7 mouse cellular contexts compared by ENCODE assay signal in the genomic region with DNA sequence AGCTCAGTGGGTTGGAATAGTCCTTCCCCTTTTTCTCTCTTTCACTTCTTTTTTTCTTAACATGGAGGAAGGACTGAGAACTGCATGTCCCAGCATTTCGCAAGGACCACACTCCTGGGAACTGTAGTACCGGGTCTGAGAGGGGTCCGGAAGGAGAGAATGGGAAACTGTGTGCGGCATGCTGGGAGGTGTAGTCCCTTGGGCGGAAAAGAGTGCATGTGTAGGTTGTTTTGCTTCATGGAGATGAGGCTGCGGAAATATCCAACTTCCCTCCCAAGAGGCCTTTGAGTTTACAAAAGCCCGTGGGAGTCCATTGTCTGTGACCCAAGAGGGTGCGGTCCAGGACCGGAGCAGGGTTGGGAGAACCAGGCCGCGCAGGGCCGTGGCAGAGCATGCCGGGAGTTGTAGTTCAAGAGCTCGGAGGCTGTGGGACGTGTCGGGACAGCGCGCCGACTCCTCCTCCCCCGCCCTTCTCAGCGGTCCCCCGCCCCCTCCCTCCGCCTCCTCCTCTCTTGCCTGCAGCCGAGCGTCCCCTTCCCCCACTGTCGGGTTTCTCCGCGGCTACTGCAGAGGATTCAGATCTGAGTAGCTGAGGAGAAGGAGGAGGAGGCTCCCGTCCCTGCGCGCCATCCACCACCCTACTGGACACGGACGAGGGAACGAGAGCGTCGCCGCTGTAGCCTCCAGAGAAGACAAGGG. TPM values are rescaled to one million over a fixed set of nuclear protein-coding genes. Genes with fewer than 3 reads are reported as not detected.
A peak's percentile ranks its signal among the peaks of the same experiment; 100 is the strongest.
DNase-seq lines count a peak whose midpoint lies in the region; ATAC-seq and TF ChIP-seq lines count a peak whose summit lies in the region.

A gene (plus strand): TSS at position 493 of the 699 bp plus-strand sequence.

- no peak for TF ChIP-seq POLR2A in small intestine, adult 2 months (IDR thresholded peaks at IDR 0.05; ENCODE audit: low read depth, low read length)

- peak within 1 kb of the TSS; percentile 72 for H3K4me3 ChIP-seq in embryonic facial prominence, embryonic 10.5 days
- H3K4me3 ChIP-seq in intestine, postnatal 0 days (ENCODE audit: low read depth, low read length), result peak within 1 kb of the TSS; percentile 85
- peak within 1 kb of the TSS; percentile 87 for H3K4me3 ChIP-seq in midbrain, embryonic 12.5 days
- peak within 1 kb of the TSS; percentile 99 for H3K4me3 ChIP-seq in small intestine, adult 2 months (ENCODE audit: low read depth, low read length)

- peak; percentile 95 for DNase-seq in adrenal gland, postnatal 10 days
- peak; percentile 98 for DNase-seq in embryonic facial prominence, embryonic 10.5 days (ENCODE audit: low spot score)
- peak; percentile 96 for DNase-seq in gonadal fat pad, adult 2 months (ENCODE audit: low read depth)
- DNase-seq in left cerebral cortex, postnatal 4 days, result peak; percentile 98

- intact Hi-C loops in left cerebral cortex, postnatal 4 days (cut with DNase I), result no loop called here

- no peaks in the 10 kb centered on the region for H3K36me3 ChIP-seq in embryonic facial prominence, embryonic 10.5 days (replicated peaks)
- no peaks in the 10 kb centered on the region for H3K36me3 ChIP-seq in intestine, postnatal 0 days (ENCODE audit: control insufficient read depth, insufficient read depth)
- no peaks in the 10 kb centered on the region for H3K36me3 ChIP-seq in midbrain, embryonic 12.5 days
- H3K36me3 ChIP-seq in small intestine, adult 2 months (ENCODE audit: control insufficient read depth, insufficient read depth, low read length), result no peaks in the 10 kb centered on the region

- H3K9me3 ChIP-seq in embryonic facial prominence, embryonic 10.5 days, result no peaks in the 10 kb centered on the region
- H3K9me3 ChIP-seq in intestine, postnatal 0 days (ENCODE audit: control insufficient read depth), result no peaks in the 10 kb centered on the region
- H3K9me3 ChIP-seq in midbrain, embryonic 12.5 days, result no peaks in the 10 kb centered on the region

- peak; percentile 99 for ATAC-seq in intestine, postnatal 0 days
- peak; percentile 99 for ATAC-seq in midbrain, embryonic 12.5 days (ENCODE audit: low FRiP score, low read depth)

- peak; percentile 50 for TF ChIP-seq CTCF in intestine, postnatal 0 days (IDR thresholded peaks at IDR 0.05; ENCODE audit: low read depth)
- TF ChIP-seq CTCF in small intestine, adult 2 months (IDR thresholded peaks at IDR 0.05; ENCODE audit: extremely low read depth, insufficient read length, insufficient replicate concordance, low read depth, low read length), result no peak

- H3K27ac ChIP-seq in embryonic facial prominence, embryonic 10.5 days (replicated peaks), result peak within 1 kb of the TSS; percentile 99
- H3K27ac ChIP-seq in intestine, postnatal 0 days (ENCODE audit: low read depth, low read length), result peak within 1 kb of the TSS; percentile 76
- H3K27ac ChIP-seq in midbrain, embryonic 12.5 days (replicated peaks), result peak within 1 kb of the TSS; percentile 100
- H3K27ac ChIP-seq in small intestine, adult 2 months (ENCODE audit: insufficient read depth, low read depth, low read length), result peak within 1 kb of the TSS; percentile 90

- H3K4me2 ChIP-seq in intestine, postnatal 0 days (replicated peaks; ENCODE audit: low read depth), result peak within 1 kb of the TSS; percentile 89
- peak within 1 kb of the TSS; percentile 76 for H3K4me2 ChIP-seq in midbrain, embryonic 12.5 days (replicated peaks)

- under 1% methylated on average over 37 of the region's 37 CpGs for WGBS in embryonic facial prominence, embryonic 10.5 days
- WGBS in intestine, postnatal 0 days, result under 1% methylated on average over 33 of the region's 37 CpGs
- 0% methylated on average over 29 of the region's 37 CpGs for WGBS in midbrain, embryonic 12.5 days
- WGBS in small intestine, adult 2 months, result under 1% methylated on average over 33 of the region's 37 CpGs

- H3K27me3 ChIP-seq in embryonic facial prominence, embryonic 10.5 days (replicated peaks; ENCODE audit: low read depth, poor library complexity, severe bottlenecking), result no peaks in the 10 kb centered on the region
- no peaks in the 10 kb centered on the region for H3K27me3 ChIP-seq in intestine, postnatal 0 days (replicated peaks; ENCODE audit: control insufficient read depth, insufficient read depth, low read length)
- H3K27me3 ChIP-seq in midbrain, embryonic 12.5 days, result no peaks in the 10 kb centered on the region
- no peaks in the 10 kb centered on the region for H3K27me3 ChIP-seq in small intestine, adult 2 months (ENCODE audit: control insufficient read depth, insufficient read depth, low read length)

- H3K9ac ChIP-seq in intestine, postnatal 0 days (ENCODE audit: low read depth, low read length), result peak within 1 kb of the TSS; percentile 85
- H3K9ac ChIP-seq in midbrain, embryonic 12.5 days (replicated peaks), result peak within 1 kb of the TSS; percentile 96

- H3K4me1 ChIP-seq in embryonic facial prominence, embryonic 10.5 days, result peaks cover 16% of the 10 kb centered on the region
- 0 out of 2 replicates have a peak, but pooled peaks cover 6% of the 10 kb centered on the region for H3K4me1 ChIP-seq in intestine, postnatal 0 days (replicated peaks; ENCODE audit: control insufficient read depth, insufficient read depth, low read length)
- H3K4me1 ChIP-seq in midbrain, embryonic 12.5 days, result peaks cover 13% of the 10 kb centered on the region
- H3K4me1 ChIP-seq in small intestine, adult 2 months (ENCODE audit: control insufficient read depth, insufficient read depth, insufficient read length, low read length), result peaks cover 5% of the 10 kb centered on the region; the same call in 1 of the 2 replicates

RNA-seq across cellular contexts. Expression of the gene that starts here (rescaled TPM):
- 10 to 100 TPM; 46.7 to 51.2 TPM for total RNA-seq in adrenal gland, postnatal 10 days (2021)
- 30.3 and 31.6 TPM in 2 replicates for polyA plus RNA-seq in embryonic facial prominence, embryonic 10.5 days (2016; fragmentation: Nextera tagmentation; extraction: Ambion mirVana)
- 58.8 and 64.3 TPM in 2 replicates for polyA plus RNA-seq in gonadal fat pad, adult 2 months (2012; rRNA removed)
- 13.2 and 14.6 TPM in 2 replicates for polyA plus RNA-seq in intestine, postnatal 0 days (2015; fragmentation: Nextera tagmentation; extraction: Ambion mirVana)
- total RNA-seq in left cerebral cortex, postnatal 4 days (2021), result 100 to 1,000 TPM; 240 to 242 TPM
- 52.6 and 59.0 TPM in 2 replicates for polyA plus RNA-seq in midbrain, embryonic 12.5 days (2016; fragmentation: Nextera tagmentation; extraction: Ambion mirVana)
- polyA plus RNA-seq in small intestine, adult 2 months (2012; rRNA removed), result 28.2 and 43.9 TPM in 2 replicates

Comparison
In these comparisons a context has a peak if more than half of its experiments do, and no peak if none do; other contexts are left out.
1. Peak in every context shown above with its lines: DNase-seq, ATAC-seq, H3K4me3 ChIP-seq and H3K27ac ChIP-seq.
2. RNA of the gene that starts here (total RNA-seq): 240 to 242 TPM in left cerebral cortex, postnatal 4 days; 46.7 to 51.2 TPM in adrenal gland, postnatal 10 days; every median in the first group is over 4 times any median in the second.